Mouse (Mus musculus) embryonic facial prominence, embryonic 12.5 days (tissue): ENCODE results near the gene Lce1b. TPM values are rescaled to one million over a fixed set of nuclear protein-coding genes. Genes with fewer than 3 reads are reported as not detected.

ENCODE experiments used
- ATAC-seq: fragments of 200-750 bp; cut with Nextera tagmentation; 2 replicates; pipeline ENCODE4 v1.8.0; 2017; ENCODE audit not compliant: insufficient number of reproducible peaks, insufficient read depth, low FRiP score, low TSS enrichment
- H3K27ac ChIP-seq: fragments of 300-500 bp; sonication (generic); 2 replicates; pipeline ENCODE4 v1.5.1; 2016; ENCODE audit warnings: mild to moderate bottlenecking
- H3K27me3 ChIP-seq: fragments of 300-500 bp; sonication (generic); 2 replicates; pipeline ENCODE4 v1.6.1; 2016; ENCODE audit warnings: mild to moderate bottlenecking, moderate library complexity
- H3K36me3 ChIP-seq: fragments of 300-500 bp; sonication (generic); 2 replicates; pipeline ENCODE4 v1.6.1; 2016; ENCODE audit warnings: mild to moderate bottlenecking
- H3K4me1 ChIP-seq: fragments of 300-500 bp; sonication (generic); 2 replicates; pipeline ENCODE4 v1.6.1; 2016
- H3K4me2 ChIP-seq: fragments of 300-500 bp; sonication (generic); replicated peaks from 2 replicates; pipeline ENCODE4 v1.6.1; 2016; ENCODE audit warnings: mild to moderate bottlenecking, moderate library complexity
- H3K4me3 ChIP-seq: fragments of 300-500 bp; sonication (generic); 2 replicates; pipeline ENCODE4 v1.5.1; 2016; ENCODE audit warnings: mild to moderate bottlenecking
- H3K9ac ChIP-seq: fragments of 300-500 bp; sonication (generic); 2 replicates; pipeline ENCODE4 v1.6.1; 2016; ENCODE audit warnings: mild to moderate bottlenecking, moderate library complexity
- H3K9me3 ChIP-seq: fragments of 300-500 bp; sonication (generic); 2 replicates; pipeline ENCODE4 v1.6.1; 2016; ENCODE audit warnings: mild to moderate bottlenecking, moderate library complexity
- WGBS: fragments of 180-500 bp; shearing (Covaris S2); methylation state at CpG from one replicate; pipeline ENCODE4 v1.1.7; 2016; 5-methylcytosine and 5-hydroxymethylcytosine counted together
- polyA plus RNA-seq: library from polyadenylated mRNA; unstranded; fragments of >200 nt; fragmentation: Nextera tagmentation; extraction: Ambion mirVana; gene quantifications from 2 replicates; pipeline ENCODE4 v1.2.1, GENCODE M21; 2016

Lce1b gene
- polyA plus RNA-seq, 1 experiment from 2014 or later, result not detected

- Histone ChIP-seq H3K4me2 (no peak overlapping the region), H3K9me3 (no peaks in the 10 kb centered on the region), H3K27ac (no peak overlapping the region), H3K4me1 (no peaks in the 10 kb centered on the region), H3K36me3 (no peaks in the 10 kb centered on the region), H3K9ac (no peak overlapping the region), H3K4me3 (no peak overlapping the region), H3K27me3 (no peaks in the 10 kb centered on the region)
- whole genome bisulfite sequencing, result 63% methylated on average over 1 of the region's 1 CpGs
- no peak for ATAC-seq
Measured at GRCm38 (mm10) chr3:92609804-92610203, 46.9 kb downstream of the Lce1b start.

GRCm38 (mm10) chr3:92607392-92607791, 49.3 kb downstream of the Lce1b start, which contains the start of gene 2210017I01Rik:
Gene 2210017I01Rik (minus strand): TSS chr3:92607492.
- Histone ChIP-seq H3K4me3 (no peak within 1 kb of the TSS), H3K4me1 (no peaks in the 10 kb centered on the region), H3K4me2 (no peak within 1 kb of the TSS), H3K27me3 (no peaks in the 10 kb centered on the region), H3K27ac (no peak within 1 kb of the TSS), H3K9me3 (no peaks in the 10 kb centered on the region), H3K36me3 (no peaks in the 10 kb centered on the region), H3K9ac (no peak within 1 kb of the TSS)
- ATAC-seq, result no peak

Other genes starting within 250 kb of the Lce1b start
- not detected in 2 replicates for gene Sprr2i, start 248.9 kb downstream of the Lce1b start, polyA plus RNA-seq
- gene Sprr2j-ps, start 238.8 kb downstream of the Lce1b start, polyA plus RNA-seq, result not detected in 2 replicates
- 5.9 and 7.5 TPM in 2 replicates for gene Gm9774, start 227.5 kb downstream of the Lce1b start, polyA plus RNA-seq
- gene Sprr2k, start 224.3 kb downstream of the Lce1b start, polyA plus RNA-seq, result not detected in 2 replicates
- not detected in 2 replicates for gene Sprr1b, start 218.1 kb downstream of the Lce1b start, polyA plus RNA-seq
- not detected in 2 replicates for gene Sprr3, start 198.2 kb downstream of the Lce1b start, polyA plus RNA-seq
- gene Sprr1a, start 171.0 kb downstream of the Lce1b start, polyA plus RNA-seq, result 0.29 and 0.55 TPM in 2 replicates
- gene Sprr4, start 156.4 kb downstream of the Lce1b start, polyA plus RNA-seq, result not detected in 2 replicates
- gene 2310046K23Rik, start 122.4 kb downstream of the Lce1b start, polyA plus RNA-seq, result not detected in 2 replicates
- gene Ivl, start 83.2 kb downstream of the Lce1b start, polyA plus RNA-seq, result not detected in 2 replicates
- gene Smcp, start 67.9 kb downstream of the Lce1b start, polyA plus RNA-seq, result not detected in 2 replicates
- not detected in 2 replicates for gene 2210017I01Rik, start 49.4 kb downstream of the Lce1b start, polyA plus RNA-seq
- gene Lce6a, start 35.3 kb downstream of the Lce1b start, polyA plus RNA-seq, result not detected in 2 replicates
- gene Lce1a1, start 8.6 kb downstream of the Lce1b start, polyA plus RNA-seq, result not detected in 2 replicates
- not detected in 2 replicates for gene Lce1a2, start 13.4 kb upstream of the Lce1b start, polyA plus RNA-seq
- gene Lce1c, start 22.3 kb upstream of the Lce1b start, polyA plus RNA-seq, result not detected in 2 replicates
- gene Lce1d, start 30.3 kb upstream of the Lce1b start, polyA plus RNA-seq, result not detected in 2 replicates
- gene Lce1e, start 52.1 kb upstream of the Lce1b start, polyA plus RNA-seq, result not detected in 2 replicates
- gene Lce1f, start 63.4 kb upstream of the Lce1b start, polyA plus RNA-seq, result not detected in 2 replicates
- not detected in 2 replicates for gene Gm38119, start 82.2 kb upstream of the Lce1b start, polyA plus RNA-seq
- not detected in 2 replicates for gene Lce1g, start 95.4 kb upstream of the Lce1b start, polyA plus RNA-seq
- gene Lce1h, start 108.1 kb upstream of the Lce1b start, polyA plus RNA-seq, result not detected in 2 replicates
- gene Lce1i, start 122.0 kb upstream of the Lce1b start, polyA plus RNA-seq, result not detected in 2 replicates
- not detected in 2 replicates for gene Lce1j, start 133.6 kb upstream of the Lce1b start, polyA plus RNA-seq
- not detected in 2 replicates for gene Lce1k, start 151.0 kb upstream of the Lce1b start, polyA plus RNA-seq
- gene Kprp, start 170.3 kb upstream of the Lce1b start, polyA plus RNA-seq, result not detected in 2 replicates
- gene Lce1l, start 194.4 kb upstream of the Lce1b start, polyA plus RNA-seq, result not detected in 2 replicates
- not detected in 2 replicates for gene 2310050C09Rik, start 213.3 kb upstream of the Lce1b start, polyA plus RNA-seq